Mouse (Mus musculus) megakaryocyte, embryonic 14.5 days (primary cell): ENCODE measurements around the gene Duox1.

Experiments
- FLI1 ChIP-seq: IDR thresholded peaks from 2 replicates; pipeline ENCODE4 v1.6.1; 2012; ENCODE audit warnings: low read length, inconsistent platforms, mixed read lengths
- GATA1 ChIP-seq: IDR thresholded peaks from 3 replicates; pipeline ENCODE4 v1.6.1; 2012; ENCODE audit warnings: mixed read lengths, low read length, inconsistent platforms, borderline replicate concordance

GRCm38 (mm10) chr2:122302574-122303241 is 12.8 kb upstream of the Duox1 start:
- TF ChIP-seq FLI1 (no peak), GATA1 (no peak)
